Mouse (Mus musculus) lung, adult 2 months (tissue): ENCODE data around the gene Eif2s3x. TPM values are rescaled to one million over a fixed set of nuclear protein-coding genes. Genes with fewer than 3 reads are reported as not detected.

Source experiments
- DNase-seq: peaks from one replicate; pipeline ENCODE4 v3.0.0; 2022
- H3K4me1 ChIP-seq: fragments of 200-500 bp; 2 replicates; pipeline ENCODE4 v1.6.1; 2011; ENCODE audit warnings: low read length; ENCODE audit not compliant: control insufficient read depth, insufficient read depth
- H3K4me3 ChIP-seq: fragments of 200-500 bp; replicated peaks from 2 replicates; pipeline ENCODE3; 2011; ENCODE audit warnings: low read depth, mild to moderate bottlenecking, control low read depth, low read length; ENCODE audit errors: extremely low read depth
- CTCF ChIP-seq: fragments of 200-500 bp; IDR thresholded peaks from 2 replicates; pipeline ENCODE4 v1.5.1; 2011; ENCODE audit warnings: mild to moderate bottlenecking, low read length, control low read depth; ENCODE audit not compliant: insufficient read depth
- POLR2A ChIP-seq: fragments of 200-500 bp; IDR thresholded peaks from 2 replicates; pipeline ENCODE4 v1.6.1; 2011; ENCODE audit warnings: low read depth, mild to moderate bottlenecking, control low read depth, low read length, borderline replicate concordance; ENCODE audit errors: extremely low read depth
- WGBS: fragments of 180-500 bp; shearing (Covaris S2); methylation state at CpG from one replicate; pipeline ENCODE4 v1.1.7; 2018; 5-methylcytosine and 5-hydroxymethylcytosine counted together
- polyA plus RNA-seq: library from polyadenylated mRNA; depleted of rRNA; stranded (reverse); fragments of >200 nt; gene quantifications from 2 replicates; pipeline ENCODE4 v1.2.3, GENCODE M21; 2012; rRNA removed

Eif2s3x gene
- polyA plus RNA-seq, 1 experiment, result 32.8 TPM

DNA sequence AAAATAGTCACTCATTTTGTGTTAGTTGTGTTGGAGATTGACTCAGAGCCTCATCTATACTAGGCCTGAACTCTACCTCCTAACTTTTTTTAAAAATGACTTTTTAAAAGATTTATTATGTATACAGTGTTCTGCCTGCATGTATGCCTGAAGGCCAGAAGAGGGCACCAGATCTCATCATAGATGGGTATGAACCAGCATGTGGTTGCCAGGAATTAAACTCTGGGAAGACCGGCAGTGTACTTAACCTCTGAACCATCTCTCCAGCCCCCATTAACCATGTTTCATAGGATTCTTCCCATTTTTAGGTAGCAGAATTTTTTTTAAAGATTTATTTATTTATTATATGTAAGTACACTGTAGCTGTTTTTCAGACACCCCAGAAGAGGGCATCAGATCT, 27.5 kb downstream of the Eif2s3x start:
- TF ChIP-seq POLR2A (no peak), CTCF (peak; percentile 7; the same call in 1 of the 2 replicates)
- WGBS, result 36% methylated on average over 1 of the region's 1 CpGs
- Histone ChIP-seq H3K4me3 (no peak overlapping the region), H3K4me1 (no peaks in the 10 kb centered on the region)
- no peak for DNase-seq

DNA sequence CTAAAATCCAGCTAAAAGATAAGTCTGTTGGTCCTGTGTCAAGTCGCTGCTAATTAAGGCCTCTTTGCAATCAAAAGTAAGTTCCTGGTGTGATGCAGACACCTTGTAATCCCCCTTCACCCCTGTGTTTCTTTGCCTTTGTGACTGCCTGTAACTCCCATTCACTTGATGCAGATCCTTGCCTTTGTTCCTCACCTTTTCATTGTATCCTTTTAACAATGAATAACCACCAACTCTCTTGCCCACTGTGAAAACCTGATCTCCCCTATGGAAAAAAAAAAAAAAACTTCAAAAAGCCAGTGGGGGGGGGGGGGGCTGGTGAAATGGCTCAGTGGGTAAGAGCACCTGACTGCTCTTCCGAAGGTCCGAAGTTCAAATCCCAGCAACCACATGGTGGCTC, 28.8 kb downstream of the Eif2s3x start:
- no peak overlapping the region for H3K4me3 ChIP-seq
- DNase-seq, result no peak
- 59% methylated on average over 3 of the region's 3 CpGs for WGBS
- no peaks in the 10 kb centered on the region for H3K4me1 ChIP-seq
- no peak for TF ChIP-seq POLR2A
- TF ChIP-seq CTCF, result no peak

DNA sequence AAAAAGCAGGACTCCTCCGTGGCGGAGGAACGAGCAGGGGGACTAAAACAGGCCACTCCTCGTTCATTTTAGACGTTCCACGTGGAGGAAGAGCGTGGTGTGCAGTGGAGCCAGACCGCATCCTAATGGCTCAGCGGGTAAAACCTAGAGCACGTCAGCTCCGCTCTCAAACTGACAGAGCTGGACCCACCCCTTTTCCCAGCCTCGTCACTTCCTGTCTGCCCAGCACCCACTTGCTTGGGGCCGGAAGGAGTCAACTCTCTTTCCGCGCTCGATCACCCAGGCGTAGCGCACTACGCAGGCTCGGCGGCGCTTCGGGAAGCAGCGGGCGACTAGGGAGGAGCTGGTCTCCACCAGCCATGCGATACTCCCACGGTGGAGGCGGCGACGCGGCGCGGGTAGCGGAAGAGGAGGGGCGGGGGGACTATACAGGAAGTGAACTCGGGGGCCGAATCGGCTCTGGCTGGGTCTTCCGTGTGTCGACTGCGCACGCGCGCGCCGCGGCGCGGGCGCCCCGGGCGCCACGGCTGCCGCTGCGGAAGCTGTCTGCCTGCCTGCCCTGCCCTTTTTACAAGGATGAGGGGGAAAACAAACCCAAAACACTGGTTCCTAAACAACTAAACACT, 34.8 kb downstream of the Eif2s3x start:
- peak; percentile 85 for DNase-seq
- Histone ChIP-seq H3K4me3 (peak overlapping the region; percentile 85), H3K4me1 (no peaks in the 10 kb centered on the region)
- TF ChIP-seq POLR2A, result peak; percentile 84; the same call in 1 of the 2 replicates
- TF ChIP-seq CTCF, result no peak
- WGBS, result under 1% methylated on average over 55 of the region's 55 CpGs

DNA sequence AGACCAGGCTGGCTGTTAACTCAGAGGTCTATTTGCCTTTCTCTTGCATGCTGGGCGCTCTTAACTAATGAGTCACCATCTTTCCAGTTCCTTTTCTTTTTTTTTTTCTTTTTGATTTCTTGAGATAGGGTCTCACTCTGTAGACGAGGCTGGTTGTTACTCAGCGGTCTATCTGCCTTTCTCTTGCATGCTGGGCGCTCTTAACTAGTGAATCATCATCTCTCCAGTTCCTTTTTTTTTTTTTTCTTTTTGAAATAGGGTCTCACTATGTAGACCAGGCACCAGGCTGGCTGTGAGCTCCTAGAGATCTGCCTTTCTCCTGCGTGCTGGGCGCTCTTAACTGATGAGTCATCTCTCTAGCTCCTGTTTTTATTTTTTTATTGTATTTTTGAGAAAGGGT, 43.3 kb downstream of the Eif2s3x start:
- 58% methylated on average over 6 of the region's 6 CpGs for WGBS
- TF ChIP-seq POLR2A (no peak), CTCF (no peak)
- no peak overlapping the region for H3K4me3 ChIP-seq
- no peak for DNase-seq
- H3K4me1 ChIP-seq, result no peaks in the 10 kb centered on the region

DNA sequence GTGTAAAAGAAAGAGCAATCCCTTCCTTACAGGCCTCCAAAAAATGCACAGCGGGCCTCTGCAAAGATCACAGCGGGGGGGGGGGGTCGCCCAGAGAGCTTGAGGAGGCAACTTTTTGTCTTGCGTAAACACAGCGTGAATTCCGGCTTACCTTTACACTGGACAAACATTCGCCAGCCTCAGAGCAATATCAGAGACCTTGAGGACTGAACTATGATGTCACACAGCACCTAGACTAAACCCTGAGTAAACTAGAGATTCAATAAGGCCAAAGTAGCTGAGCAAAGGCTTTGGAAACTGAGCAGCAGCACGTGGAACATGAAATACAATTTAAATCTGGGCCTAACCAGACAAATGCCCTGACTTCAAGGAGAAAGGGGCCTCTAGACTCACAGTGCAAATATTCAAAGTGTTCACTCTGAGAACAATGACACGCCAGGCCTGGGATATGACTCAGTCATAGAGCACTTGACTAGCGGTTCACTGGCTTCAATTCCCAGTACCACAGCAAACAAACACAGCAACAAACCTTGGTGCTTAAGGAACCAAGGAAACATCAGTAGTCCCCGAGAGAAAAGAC, 60.3 kb downstream of the Eif2s3x start:
- Histone ChIP-seq H3K4me1 (no peaks in the 10 kb centered on the region), H3K4me3 (no peak overlapping the region)
- TF ChIP-seq CTCF (no peak), POLR2A (no peak)
- DNase-seq, result no peak
- 42% methylated on average over 11 of the region's 11 CpGs for WGBS

DNA sequence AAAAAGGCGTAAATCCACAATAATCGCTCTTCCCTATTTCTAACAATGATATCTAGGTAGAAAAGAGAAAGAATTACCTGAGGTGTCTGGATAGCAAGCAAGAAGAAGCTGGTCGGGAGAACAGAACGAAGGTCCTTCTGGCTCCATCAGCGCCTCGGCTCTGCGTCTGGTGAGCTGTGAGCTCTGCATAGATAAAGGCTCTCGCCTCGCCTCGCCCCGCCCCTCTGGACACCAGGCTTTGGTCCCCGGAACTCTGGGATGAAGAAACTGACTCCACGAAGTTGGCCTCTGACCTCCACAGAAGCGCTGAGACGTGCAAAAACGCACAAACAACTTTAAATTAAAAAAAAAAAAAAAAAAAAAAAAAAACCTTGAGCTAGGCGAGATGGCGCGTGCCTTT, 62.2 kb downstream of the Eif2s3x start:
- no peak overlapping the region for H3K4me3 ChIP-seq
- no peaks in the 10 kb centered on the region for H3K4me1 ChIP-seq
- no peak for DNase-seq
- 80% methylated on average over 19 of the region's 19 CpGs for WGBS
- TF ChIP-seq CTCF, result no peak

DNA sequence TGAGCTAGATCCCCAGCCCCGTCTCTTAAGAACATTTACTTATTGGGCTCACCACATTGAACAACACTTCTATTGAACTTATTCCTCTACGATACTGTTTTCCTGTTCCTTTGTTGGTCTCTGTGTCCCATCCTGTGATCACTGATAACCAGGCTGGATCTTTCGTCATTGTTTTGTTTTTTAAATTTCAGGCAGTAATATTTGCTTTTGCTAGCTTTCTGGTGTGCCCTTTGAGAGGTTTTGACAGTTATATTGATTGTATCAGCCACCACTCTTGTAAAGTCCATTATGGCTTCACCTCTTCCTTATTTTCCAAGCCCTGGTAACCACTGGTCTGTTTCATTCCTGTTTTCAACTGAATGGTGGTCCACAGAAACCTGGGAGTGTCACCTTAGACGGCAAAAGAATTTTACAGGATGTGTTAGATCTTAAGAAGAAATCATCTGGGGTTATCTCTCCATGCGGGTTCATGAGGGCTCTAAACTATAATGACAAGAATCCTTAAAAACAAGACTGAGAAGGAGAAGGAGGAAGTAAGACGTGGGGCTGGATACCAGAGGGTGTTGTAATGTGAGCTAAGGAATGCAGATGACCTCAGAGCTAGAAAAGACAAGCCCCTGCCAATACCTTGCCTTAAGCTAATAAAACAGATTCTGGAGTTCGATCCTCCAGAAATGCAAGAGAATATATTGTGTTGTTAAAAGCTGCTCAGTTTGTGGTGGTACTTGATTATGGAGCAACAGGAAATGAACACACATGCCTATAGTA, 70.5 kb downstream of the Eif2s3x start:
- H3K4me1 ChIP-seq, result no peaks in the 10 kb centered on the region
- WGBS, result 64% methylated on average over 7 of the region's 7 CpGs
- no peak for TF ChIP-seq CTCF
- no peak for TF ChIP-seq POLR2A
- no peak for DNase-seq
- no peak overlapping the region for H3K4me3 ChIP-seq

DNA sequence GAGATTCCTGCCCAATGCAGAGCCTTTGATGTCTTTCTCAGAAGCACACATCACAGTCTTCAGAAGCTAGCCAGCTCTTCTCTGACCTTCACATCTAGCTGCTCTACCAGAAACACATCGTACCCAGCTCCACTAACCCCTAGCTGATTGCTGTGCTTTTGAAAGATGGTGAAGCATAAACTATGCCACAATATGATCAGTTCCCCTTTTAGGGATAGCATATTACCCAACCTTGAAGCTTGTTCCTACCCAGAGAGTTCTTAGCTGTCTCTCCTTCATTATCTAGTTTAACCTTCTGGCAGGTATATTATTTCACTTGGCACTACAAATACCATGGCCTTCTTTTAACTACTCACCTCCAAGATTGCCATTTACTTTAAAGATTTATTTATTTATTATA, 72.6 kb downstream of the Eif2s3x start:
- no peak overlapping the region for H3K4me3 ChIP-seq
- TF ChIP-seq POLR2A (no peak), CTCF (no peak)
- no peaks in the 10 kb centered on the region for H3K4me1 ChIP-seq
- DNase-seq, result no peak
- WGBS, result 82% methylated on average over 1 of the region's 1 CpGs

Other genes starting within 250 kb of the Eif2s3x start
- gene AU015836, start 244.2 kb downstream of the Eif2s3x start, polyA plus RNA-seq, result 0.05 and 0.06 TPM in 2 replicates
- gene Zfx, start 89.2 kb downstream of the Eif2s3x start, polyA plus RNA-seq, result 3.7 and 7.2 TPM in 2 replicates
- 5.6 and 9.1 TPM in 2 replicates for gene Klhl15, start 21.7 kb upstream of the Eif2s3x start, polyA plus RNA-seq
- gene Fam90a1b, start 153.9 kb upstream of the Eif2s3x start, polyA plus RNA-seq, result not detected in 2 replicates
- 3.2 and 6.6 TPM in 2 replicates for gene Apoo, start 154.3 kb upstream of the Eif2s3x start, polyA plus RNA-seq